Mouse (Mus musculus) MEL (cell line): ENCODE data around the gene Dct. TPM values are rescaled to one million over a fixed set of nuclear protein-coding genes. Genes with fewer than 3 reads are reported as not detected.

ENCODE experiments used
- DNase-seq: peaks from one replicate; pipeline ENCODE4 v3.0.0; 2011; ENCODE audit warnings: low read depth, low spot score
- H3K27ac ChIP-seq: 2 replicates; pipeline ENCODE4 v1.5.1; 2012; ENCODE audit warnings: low read depth, mild to moderate bottlenecking, control low read depth, low read length, moderate library complexity; ENCODE audit not compliant: control insufficient read depth
- H3K27me3 ChIP-seq, 2 experiments: fragments of 150-350 bp in 1 of 2; sonication (generic) in 1 of 2; 2 replicates each; pipeline ENCODE4 v1.6.1; 2012; ENCODE audit warnings: low read length in 2 of 2, mild to moderate bottlenecking in 2 of 2, improper control_type of control experiment in 1 of 2, moderate library complexity in 1 of 2; ENCODE audit not compliant: insufficient read depth in 2 of 2, control insufficient read depth in 1 of 2
- H3K36me3 ChIP-seq, 2 experiments: 2 replicates each; pipeline ENCODE4 v1.6.1; 2012 to 2014; ENCODE audit warnings: low read length in 2 of 2, improper control_type of control experiment in 1 of 2, inconsistent platforms in 1 of 2, mild to moderate bottlenecking in 1 of 2; ENCODE audit not compliant: insufficient read depth in 2 of 2, control insufficient read depth in 1 of 2
- H3K4me1 ChIP-seq, 2 experiments: fragments of 150-350 bp in 1 of 2; sonication (generic) in 1 of 2; 2 replicates each; pipeline ENCODE4 v1.6.1; 2012; ENCODE audit warnings: low read length in 2 of 2, improper control_type of control experiment in 1 of 2, mild to moderate bottlenecking in 1 of 2; ENCODE audit not compliant: insufficient read depth in 2 of 2, control insufficient read depth in 1 of 2
- H3K4me3 ChIP-seq, 2 experiments: fragments of 150-350 bp in 1 of 2; sonication (generic) in 1 of 2; 2 replicates each; pipeline ENCODE4 v1.5.1; 2012; ENCODE audit warnings: low read depth in 2 of 2, low read length in 2 of 2, mild to moderate bottlenecking in 2 of 2, moderate library complexity in 2 of 2, control low read depth in 1 of 2, improper control_type of control experiment in 1 of 2; ENCODE audit not compliant: control insufficient read depth in 1 of 2, insufficient read depth in 1 of 2
- H3K79me2 ChIP-seq: 2 replicates; pipeline ENCODE4 v1.6.1; 2012; ENCODE audit warnings: mild to moderate bottlenecking, low read length, moderate library complexity; ENCODE audit not compliant: control insufficient read depth, poor library complexity, insufficient read depth
- H3K9ac ChIP-seq: 2 replicates; pipeline ENCODE4 v1.6.1; 2012; ENCODE audit warnings: low read depth, mild to moderate bottlenecking, control low read depth, low read length, moderate library complexity; ENCODE audit not compliant: control insufficient read depth, poor library complexity, severe bottlenecking
- H3K9me3 ChIP-seq: fragments of 150-350 bp; sonication (generic); replicated peaks from 2 replicates; pipeline ENCODE4 v1.6.1; 2012; ENCODE audit warnings: mild to moderate bottlenecking, low read length, improper control_type of control experiment, moderate library complexity; ENCODE audit not compliant: insufficient read depth
- BHLHE40 ChIP-seq: IDR thresholded peaks from 2 replicates; pipeline ENCODE4 v1.6.1; 2012; ENCODE audit warnings: low read depth, mild to moderate bottlenecking, inconsistent platforms, low read length, improper control_type of control experiment, borderline replicate concordance
- CTCF ChIP-seq, 3 experiments: IDR thresholded peaks in 2 of 3; conservative IDR thresholded peaks in 1 of 3; 2 replicates each; pipeline ENCODE4 v1.5.1; 2011 to 2012; ENCODE audit warnings: low read length in 3 of 3, low read depth in 2 of 3, mild to moderate bottlenecking in 2 of 3, improper control_type of control experiment in 1 of 3, inconsistent platforms in 1 of 3, mixed read lengths in 1 of 3, moderate library complexity in 1 of 3; ENCODE audit not compliant: control insufficient read depth in 1 of 3, insufficient read depth in 1 of 3, poor library complexity in 1 of 3, severe bottlenecking in 1 of 3
- HCFC1 ChIP-seq: IDR thresholded peaks from 2 replicates; pipeline ENCODE4 v1.6.1; 2012; ENCODE audit warnings: low read depth, mild to moderate bottlenecking, inconsistent platforms, low read length, improper control_type of control experiment, moderate library complexity
- JUND ChIP-seq: IDR thresholded peaks from 2 replicates; pipeline ENCODE4 v1.6.1; 2011; ENCODE audit warnings: low read depth, mild to moderate bottlenecking, improper control_type of control experiment, low read length
- MAX ChIP-seq: IDR thresholded peaks from 2 replicates; pipeline ENCODE4 v1.6.1; 2011; ENCODE audit warnings: low read length, improper control_type of control experiment
- MAZ ChIP-seq: IDR thresholded peaks from 2 replicates; pipeline ENCODE4 v1.6.1; 2012; ENCODE audit warnings: low read depth, mild to moderate bottlenecking, inconsistent platforms, low read length, improper control_type of control experiment
- MEF2A ChIP-seq: IDR thresholded peaks from 2 replicates; pipeline ENCODE4 v1.6.1; 2014; ENCODE audit warnings: low read depth, mild to moderate bottlenecking, inconsistent platforms, low read length, improper control_type of control experiment; ENCODE audit not compliant: poor library complexity, insufficient replicate concordance, severe bottlenecking; ENCODE audit errors: extremely low read depth
- MYB ChIP-seq: IDR thresholded peaks from 2 replicates; pipeline ENCODE4 v1.6.1; 2011; ENCODE audit warnings: mild to moderate bottlenecking, low read depth, low read length, improper control_type of control experiment
- MYC ChIP-seq: IDR thresholded peaks from 2 replicates; pipeline ENCODE4 v1.6.1; 2011; ENCODE audit warnings: low read depth, mild to moderate bottlenecking, low read length, improper control_type of control experiment, moderate library complexity
- POLR2AphosphoS5 ChIP-seq: IDR thresholded peaks from 2 replicates; pipeline ENCODE4 v1.6.1; 2012; ENCODE audit warnings: low read depth, borderline replicate concordance, mild to moderate bottlenecking, inconsistent platforms, low read length, moderate library complexity, mixed read lengths
- RAD21 ChIP-seq: IDR thresholded peaks from 2 replicates; pipeline ENCODE4 v1.6.1; 2011; ENCODE audit warnings: mild to moderate bottlenecking, low read depth, low read length, improper control_type of control experiment
- SIN3A ChIP-seq: IDR thresholded peaks from 2 replicates; pipeline ENCODE4 v1.6.1; 2012; ENCODE audit warnings: low read length, improper control_type of control experiment, inconsistent platforms
- SMC3 ChIP-seq: IDR thresholded peaks from 2 replicates; pipeline ENCODE4 v1.6.1; 2011; ENCODE audit warnings: low read depth, low read length, improper control_type of control experiment
- TBP ChIP-seq: IDR thresholded peaks from 2 replicates; pipeline ENCODE4 v1.8.0; 2011; ENCODE audit warnings: low read depth, low read length, improper control_type of control experiment
- USF1 ChIP-seq: IDR thresholded peaks from 2 replicates; pipeline ENCODE4 v1.6.1; 2014; ENCODE audit warnings: low read depth, mild to moderate bottlenecking, inconsistent platforms, low read length, improper control_type of control experiment, moderate library complexity
- ZNF384 ChIP-seq: IDR thresholded peaks from 2 replicates; pipeline ENCODE4 v1.6.1; 2012; ENCODE audit warnings: low read depth, mild to moderate bottlenecking, inconsistent platforms, low read length, improper control_type of control experiment
- polyA plus RNA-seq, 2 experiments: library from polyadenylated mRNA; stranded (reverse) in 1 of 2; unstranded in 1 of 2; fragments of >175 nt in 1 of 2; fragments of >200 nt in 1 of 2; gene quantifications; 2 replicates each; pipeline versions ENCODE4 v1.2.1 to v1.2.4; 2012; ENCODE audit warnings: low replicate concordance in 2 of 2, low read depth in 1 of 2; ENCODE audit not compliant: insufficient read length in 2 of 2, insufficient read depth in 1 of 2, missing spikeins in 1 of 2
- total RNA-seq: library from RNA; depleted of rRNA; stranded (reverse); fragments of 300-350 nt; gene quantifications from 2 replicates; pipeline ENCODE4 v1.2.3, GENCODE M21; 2012

The Dct gene
- total and polyA plus RNA-seq, 3 experiments, result 0.08 to 0.49 TPM; not detected in 1

- TF ChIP-seq RAD21 (no peak), HCFC1 (no peak), POLR2AphosphoS5 (no peak), MAX (no peak), ZNF384 (no peak), BHLHE40 (no peak), MAZ (no peak), USF1 (no peak), SMC3 (no peak), MEF2A (no peak), CTCF (IDR thresholded peaks at IDR 0.05 in 2 of 3, conservative IDR thresholded peaks at IDR 0.05 in 1 of 3; ENCODE audit: control insufficient read depth in 1 of 3, insufficient read depth in 1 of 3, low read depth in 2 of 3, low read length in 3 of 3, poor library complexity in 1 of 3, severe bottlenecking in 1 of 3) (no peak), TBP (no peak), JUND (no peak), MYB (no peak), MYC (no peak), SIN3A (no peak)
Observed at GRCm38 (mm10) chr14:118040550-118041250, 11.3 kb downstream of the Dct start.

GRCm38 (mm10) chr14:118039074-118039473 is 13.0 kb downstream of the Dct start:
- Histone ChIP-seq H3K4me1 (no peaks in the 10 kb centered on the region), H3K9me3 (no peaks in the 10 kb centered on the region), H3K27ac (no peak overlapping the region), H3K27me3 (peaks cover 0 to 2% of the 10 kb centered on the region in 2 experiments; a peak in 1 of 4 replicates), H3K9ac (no peak overlapping the region), H3K4me3 (no peak overlapping the region), H3K79me2 (no peaks in the 10 kb centered on the region), H3K36me3 (no peaks in the 10 kb centered on the region)
- TF ChIP-seq TBP (no peak), MEF2A (no peak)
- DNase-seq, result no peak

More at GRCm38 (mm10) chr14:118040550-118041250, 11.3 kb downstream of the Dct start:
- H3K36me3 ChIP-seq, result no peaks in the 10 kb centered on the region
- H3K9ac ChIP-seq, result no peak overlapping the region
- no peaks in the 10 kb centered on the region for H3K79me2 ChIP-seq
- no peak for DNase-seq
- no peak overlapping the region for H3K4me3 ChIP-seq
- H3K4me1 ChIP-seq, result no peaks in the 10 kb centered on the region
- no peaks in the 10 kb centered on the region for H3K9me3 ChIP-seq
- H3K27ac ChIP-seq, result no peak overlapping the region
- H3K27me3 ChIP-seq, result no peaks in the 10 kb centered on the region
